Mouse (Mus musculus): ENCODE measurements around the gene Csnk1g2. TPM values are rescaled to one million over a fixed set of nuclear protein-coding genes. Genes with fewer than 3 reads are reported as not detected.
A peak's percentile ranks its signal among the peaks of the same experiment; 100 is the strongest.
"Not testable (repeated sequence)": the region's sequence is repeated elsewhere in the genome, so short reads cannot be mapped to it uniquely, and the experiment has no call there.

Csnk1g2 gene
- polyA plus RNA-seq, 1 experiment = 178 TPM

DNA sequence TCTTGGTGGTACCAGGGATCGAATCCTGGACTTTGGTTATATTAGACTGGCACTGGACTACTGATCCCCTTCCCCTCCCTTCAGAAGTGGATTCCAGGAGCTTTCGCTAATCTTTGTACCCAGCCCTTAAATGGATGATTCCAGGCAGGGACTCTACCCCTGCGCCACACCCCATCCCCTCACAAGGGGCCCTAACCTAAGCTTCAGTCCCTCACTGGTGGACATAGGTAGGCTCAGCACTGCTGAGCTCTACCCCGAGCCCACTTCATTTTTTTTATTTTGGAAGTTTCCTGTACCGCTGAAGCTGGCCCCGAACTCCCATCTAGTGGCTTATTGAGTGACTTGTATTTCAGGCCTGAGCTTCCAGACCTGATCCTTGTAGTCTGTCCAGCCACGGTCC lies 19.3 kb upstream of the Csnk1g2 start:
- Histone ChIP-seq H3K79me2 (ENCODE audit: control insufficient read depth, insufficient read depth) (peaks cover 37% of the 10 kb centered on the region), H3K4me3 (peak overlapping the region; percentile 81), H3K36me3 (ENCODE audit: control insufficient read depth, insufficient read depth) (peaks cover 3% of the 10 kb centered on the region), H3K4me2 (ENCODE audit: low read depth) (peak overlapping the region; percentile 90), H3K27me3 (ENCODE audit: control insufficient read depth, insufficient read depth, insufficient read length) (no peaks in the 10 kb centered on the region), H3ac (ENCODE audit: control insufficient read depth, insufficient read length) (peak overlapping the region; percentile 22)
- TF ChIP-seq MYOG (IDR thresholded peaks at IDR 0.05; ENCODE audit: control insufficient read depth in 1 of 3, insufficient read depth in 1 of 3, insufficient read length in 2 of 3, low read depth in 2 of 3) = no peak
- TF ChIP-seq MAX (IDR thresholded peaks at IDR 0.05; ENCODE audit: low read depth) = no peak
- TF ChIP-seq POLR2A (IDR thresholded peaks at IDR 0.05; ENCODE audit: insufficient read length, low read depth) = no peak
- no peak for TF ChIP-seq TCF3 (IDR thresholded peaks at IDR 0.05; ENCODE audit: insufficient read length, low read depth)
- TF ChIP-seq CEBPB (IDR thresholded peaks at IDR 0.05; ENCODE audit: insufficient read depth, poor library complexity, severe bottlenecking) = no peak
- TF ChIP-seq E2F4 (IDR thresholded peaks at IDR 0.05; ENCODE audit: insufficient read depth) = no peak
- TF ChIP-seq MYOD1 (IDR thresholded peaks at IDR 0.05; ENCODE audit: control insufficient read depth in 1 of 3, insufficient read length in 2 of 3, low read depth in 2 of 3) = no peak

DNA sequence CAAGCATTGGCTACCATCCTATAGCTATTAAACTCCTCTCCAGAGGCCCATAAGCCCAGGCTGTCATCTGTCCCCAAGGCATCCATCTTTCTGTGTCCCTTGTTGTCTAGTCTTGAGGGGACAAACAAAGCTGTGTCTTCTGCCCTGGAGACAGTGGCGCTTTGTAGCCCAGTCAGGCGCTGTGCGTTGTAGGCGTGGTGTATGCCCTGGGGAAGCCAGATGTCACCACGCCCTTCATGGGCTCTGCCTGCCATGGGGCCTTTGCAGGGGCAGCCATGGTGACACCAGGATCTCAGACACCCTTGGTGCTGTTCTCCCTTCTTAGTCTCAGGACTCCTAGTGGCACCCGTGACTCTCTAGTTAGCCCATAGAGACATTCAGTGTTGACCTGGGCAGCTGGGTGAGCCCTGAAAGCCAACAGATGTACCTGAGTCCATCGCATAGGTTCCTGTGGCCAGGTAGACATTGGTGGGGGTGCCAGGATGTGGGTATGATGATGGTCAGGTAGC lies 18.6 kb upstream of the Csnk1g2 start:
- no peaks in the 10 kb centered on the region for H3K27me3 ChIP-seq (ENCODE audit: control insufficient read depth, insufficient read depth, insufficient read length)
- peak overlapping the region; percentile 81 for H3K4me3 ChIP-seq
- peaks cover 37% of the 10 kb centered on the region for H3K79me2 ChIP-seq (ENCODE audit: control insufficient read depth, insufficient read depth)
- H3K36me3 ChIP-seq (ENCODE audit: control insufficient read depth, insufficient read depth) = peaks cover 7% of the 10 kb centered on the region
- H3K4me2 ChIP-seq (ENCODE audit: low read depth) = peak overlapping the region; percentile 90
- H3ac ChIP-seq (ENCODE audit: control insufficient read depth, insufficient read length) = peak overlapping the region; percentile 22
- no peak for TF ChIP-seq TCF3 (IDR thresholded peaks at IDR 0.05; ENCODE audit: insufficient read length, low read depth)
- no peak for TF ChIP-seq MYOG (IDR thresholded peaks at IDR 0.05; ENCODE audit: control insufficient read depth in 1 of 3, insufficient read depth in 1 of 3, insufficient read length in 2 of 3, low read depth in 2 of 3)
- no peak for TF ChIP-seq POLR2A (IDR thresholded peaks at IDR 0.05; ENCODE audit: insufficient read length, low read depth)
- TF ChIP-seq POLR2AphosphoS2 (IDR thresholded peaks at IDR 0.05; ENCODE audit: insufficient read length, low read depth) = no peak

DNA sequence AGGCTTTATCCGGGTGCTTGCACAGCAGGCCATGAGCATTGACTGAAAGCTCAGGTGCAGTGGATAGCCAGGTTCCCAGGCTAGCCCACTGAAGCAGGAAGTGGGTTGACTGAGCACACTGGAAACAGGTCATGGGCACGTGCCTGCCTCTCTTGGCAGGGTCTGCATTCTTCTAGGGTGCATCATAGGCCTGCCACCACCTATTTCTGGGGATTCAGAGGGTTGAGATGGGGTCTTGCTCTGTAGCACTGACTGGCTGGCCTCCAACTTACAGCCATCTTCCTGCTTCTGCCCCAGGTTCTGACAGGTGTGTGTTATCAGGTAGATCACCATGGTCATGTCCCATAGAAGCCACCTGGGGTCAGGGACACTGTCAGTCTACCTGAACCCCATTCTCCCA lies 17.6 kb upstream of the Csnk1g2 start:
- H3K36me3 ChIP-seq (ENCODE audit: control insufficient read depth, insufficient read depth) = peaks cover 9% of the 10 kb centered on the region
- no peak overlapping the region for H3K4me3 ChIP-seq
- H3ac ChIP-seq (ENCODE audit: control insufficient read depth, insufficient read length) = no peak overlapping the region
- H3K4me2 ChIP-seq (ENCODE audit: low read depth) = no peak overlapping the region
- H3K27me3 ChIP-seq (ENCODE audit: control insufficient read depth, insufficient read depth, insufficient read length) = no peaks in the 10 kb centered on the region
- H3K79me2 ChIP-seq (ENCODE audit: control insufficient read depth, insufficient read depth) = peaks cover 37% of the 10 kb centered on the region
- TF ChIP-seq MYOD1 (IDR thresholded peaks at IDR 0.05; ENCODE audit: control insufficient read depth in 1 of 3, insufficient read length in 2 of 3, low read depth in 2 of 3) = no peak
- TF ChIP-seq REST (IDR thresholded peaks at IDR 0.05; ENCODE audit: insufficient read depth, insufficient read length) = no peak
- TF ChIP-seq POLR2AphosphoS2 (IDR thresholded peaks at IDR 0.05; ENCODE audit: insufficient read length, low read depth) = no peak
- no peak for TF ChIP-seq CEBPB (IDR thresholded peaks at IDR 0.05; ENCODE audit: insufficient read depth, poor library complexity, severe bottlenecking)
- TF ChIP-seq USF1 (IDR thresholded peaks at IDR 0.05; ENCODE audit: low read depth) = no peak
- TF ChIP-seq SRF (IDR thresholded peaks at IDR 0.05; ENCODE audit: control insufficient read depth, insufficient read length, low read depth) = no peak
- no peak for TF ChIP-seq TCF12 (IDR thresholded peaks at IDR 0.05; ENCODE audit: insufficient read depth, poor library complexity, severe bottlenecking)
- TF ChIP-seq E2F4 (IDR thresholded peaks at IDR 0.05; ENCODE audit: insufficient read depth) = no peak
- TF ChIP-seq TCF3 (IDR thresholded peaks at IDR 0.05; ENCODE audit: insufficient read length, low read depth) = no peak
- TF ChIP-seq MYOG (IDR thresholded peaks at IDR 0.05; ENCODE audit: control insufficient read depth in 1 of 3, insufficient read depth in 1 of 3, insufficient read length in 2 of 3, low read depth in 2 of 3) = no peak
- no peak for TF ChIP-seq POLR2A (IDR thresholded peaks at IDR 0.05; ENCODE audit: insufficient read length, low read depth)
- TF ChIP-seq MAX (IDR thresholded peaks at IDR 0.05; ENCODE audit: low read depth) = no peak

DNA sequence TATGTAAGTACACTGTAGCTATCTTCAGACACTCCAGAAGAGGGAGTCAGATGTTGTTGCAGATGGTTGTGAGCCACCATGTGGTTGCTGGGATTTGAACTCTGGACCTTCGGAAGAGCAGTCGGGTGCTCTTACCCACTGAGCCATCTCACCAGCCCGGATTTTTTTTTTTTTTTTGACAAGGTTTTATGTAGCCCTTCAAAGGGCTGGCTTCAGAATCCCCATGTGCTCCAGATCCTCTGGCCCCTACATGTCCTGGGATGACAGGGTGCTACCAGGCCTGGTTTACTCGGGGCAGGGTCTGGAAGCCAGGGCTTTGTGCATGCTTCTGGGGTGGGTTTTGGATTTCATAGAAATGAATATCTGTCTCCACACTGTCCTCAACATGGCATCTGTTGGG lies 16.9 kb upstream of the Csnk1g2 start, which contains the start of gene Gm49322:
Gene Gm49322, plus strand, starts transcription at position 301 of the 400 bp plus-strand sequence.
- not testable (repeated sequence) for H3ac ChIP-seq (ENCODE audit: control insufficient read depth, insufficient read length); H3K4me2 ChIP-seq (ENCODE audit: low read depth); H3K36me3 ChIP-seq (ENCODE audit: control insufficient read depth, insufficient read depth); H3K4me3 ChIP-seq; H3K27me3 ChIP-seq (ENCODE audit: control insufficient read depth, insufficient read depth, insufficient read length)
- peaks cover 37% of the 10 kb centered on the region for H3K79me2 ChIP-seq (ENCODE audit: control insufficient read depth, insufficient read depth)

DNA sequence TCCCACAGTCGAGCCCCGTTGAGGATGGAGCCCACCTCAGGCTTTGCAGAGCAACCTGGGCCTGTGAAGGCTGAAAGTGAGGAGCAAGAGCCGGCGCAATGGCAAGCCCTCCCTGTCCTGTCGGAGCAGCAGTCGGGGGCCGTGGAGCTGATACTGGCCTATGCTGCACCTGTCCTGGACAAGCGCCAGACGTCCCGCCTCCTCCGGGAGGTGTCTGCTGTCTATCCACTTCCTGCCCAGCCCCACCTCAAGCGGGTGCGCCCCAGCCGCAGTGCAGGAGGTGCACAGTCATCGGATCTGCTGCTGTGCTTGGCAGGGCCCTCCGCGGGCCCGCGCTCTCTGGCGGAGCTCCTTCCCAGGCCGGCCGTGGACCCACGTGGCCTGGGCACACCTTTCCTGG lies 16.3 kb upstream of the Csnk1g2 start:
- H3ac ChIP-seq (ENCODE audit: control insufficient read depth, insufficient read length) = no peak overlapping the region
- no peak overlapping the region for H3K4me3 ChIP-seq
- H3K36me3 ChIP-seq (ENCODE audit: control insufficient read depth, insufficient read depth) = peaks cover 9% of the 10 kb centered on the region
- H3K4me2 ChIP-seq (ENCODE audit: low read depth) = no peak overlapping the region
- no peaks in the 10 kb centered on the region for H3K27me3 ChIP-seq (ENCODE audit: control insufficient read depth, insufficient read depth, insufficient read length)
- TF ChIP-seq MYOG (IDR thresholded peaks at IDR 0.05; ENCODE audit: control insufficient read depth in 1 of 3, insufficient read depth in 1 of 3, insufficient read length in 2 of 3, low read depth in 2 of 3) (no peak), TCF3 (IDR thresholded peaks at IDR 0.05; ENCODE audit: insufficient read length, low read depth) (no peak), MYOD1 (IDR thresholded peaks at IDR 0.05; ENCODE audit: control insufficient read depth in 1 of 3, insufficient read length in 2 of 3, low read depth in 2 of 3) (no peak)
- H3K79me2 ChIP-seq (ENCODE audit: control insufficient read depth, insufficient read depth) = peaks cover 37% of the 10 kb centered on the region

All from myocyte (in vitro differentiated cells).